Mouse (Mus musculus) MEL (cell line): ENCODE data around the gene Nap1l1. TPM values are rescaled to one million over a fixed set of nuclear protein-coding genes. Genes with fewer than 3 reads are reported as not detected.
A peak's percentile ranks its signal among the peaks of the same experiment; 100 is the strongest.

ENCODE experiments used
- DNase-seq: peaks from one replicate; pipeline ENCODE4 v3.0.0; 2011; ENCODE audit warnings: low read depth, low spot score
- H3K27ac ChIP-seq: 2 replicates; pipeline ENCODE4 v1.5.1; 2012; ENCODE audit warnings: low read depth, mild to moderate bottlenecking, control low read depth, low read length, moderate library complexity; ENCODE audit not compliant: control insufficient read depth
- H3K27me3 ChIP-seq, 2 experiments: fragments of 150-350 bp in 1 of 2; sonication (generic) in 1 of 2; 2 replicates each; pipeline ENCODE4 v1.6.1; 2012; ENCODE audit warnings: low read length in 2 of 2, mild to moderate bottlenecking in 2 of 2, improper control_type of control experiment in 1 of 2, moderate library complexity in 1 of 2; ENCODE audit not compliant: insufficient read depth in 2 of 2, control insufficient read depth in 1 of 2
- H3K36me3 ChIP-seq, 2 experiments: 2 replicates each; pipeline ENCODE4 v1.6.1; 2012 to 2014; ENCODE audit warnings: low read length in 2 of 2, improper control_type of control experiment in 1 of 2, inconsistent platforms in 1 of 2, mild to moderate bottlenecking in 1 of 2; ENCODE audit not compliant: insufficient read depth in 2 of 2, control insufficient read depth in 1 of 2
- H3K4me1 ChIP-seq, 2 experiments: fragments of 150-350 bp in 1 of 2; sonication (generic) in 1 of 2; 2 replicates each; pipeline ENCODE4 v1.6.1; 2012; ENCODE audit warnings: low read length in 2 of 2, improper control_type of control experiment in 1 of 2, mild to moderate bottlenecking in 1 of 2; ENCODE audit not compliant: insufficient read depth in 2 of 2, control insufficient read depth in 1 of 2
- H3K4me3 ChIP-seq, 2 experiments: fragments of 150-350 bp in 1 of 2; sonication (generic) in 1 of 2; 2 replicates each; pipeline ENCODE4 v1.5.1; 2012; ENCODE audit warnings: low read depth in 2 of 2, low read length in 2 of 2, mild to moderate bottlenecking in 2 of 2, moderate library complexity in 2 of 2, control low read depth in 1 of 2, improper control_type of control experiment in 1 of 2; ENCODE audit not compliant: control insufficient read depth in 1 of 2, insufficient read depth in 1 of 2
- H3K79me2 ChIP-seq: 2 replicates; pipeline ENCODE4 v1.6.1; 2012; ENCODE audit warnings: mild to moderate bottlenecking, low read length, moderate library complexity; ENCODE audit not compliant: control insufficient read depth, poor library complexity, insufficient read depth
- H3K9ac ChIP-seq: 2 replicates; pipeline ENCODE4 v1.6.1; 2012; ENCODE audit warnings: low read depth, mild to moderate bottlenecking, control low read depth, low read length, moderate library complexity; ENCODE audit not compliant: control insufficient read depth, poor library complexity, severe bottlenecking
- H3K9me3 ChIP-seq: fragments of 150-350 bp; sonication (generic); replicated peaks from 2 replicates; pipeline ENCODE4 v1.6.1; 2012; ENCODE audit warnings: mild to moderate bottlenecking, low read length, improper control_type of control experiment, moderate library complexity; ENCODE audit not compliant: insufficient read depth
- CHD1 ChIP-seq: IDR thresholded peaks from 2 replicates; pipeline ENCODE4 v1.6.1; 2012; ENCODE audit warnings: low read depth, mild to moderate bottlenecking, inconsistent platforms, low read length, improper control_type of control experiment
- CTCF ChIP-seq, 3 experiments: IDR thresholded peaks in 2 of 3; conservative IDR thresholded peaks in 1 of 3; 2 replicates each; pipeline ENCODE4 v1.5.1; 2011 to 2012; ENCODE audit warnings: low read length in 3 of 3, low read depth in 2 of 3, mild to moderate bottlenecking in 2 of 3, improper control_type of control experiment in 1 of 3, inconsistent platforms in 1 of 3, mixed read lengths in 1 of 3, moderate library complexity in 1 of 3; ENCODE audit not compliant: control insufficient read depth in 1 of 3, insufficient read depth in 1 of 3, poor library complexity in 1 of 3, severe bottlenecking in 1 of 3
- EP300 ChIP-seq, 2 experiments: IDR thresholded peaks; 2 replicates each; pipeline ENCODE4 v1.6.1; 2011; ENCODE audit warnings: improper control_type of control experiment in 2 of 2, low read length in 2 of 2, low read depth in 1 of 2, mild to moderate bottlenecking in 1 of 2
- ETS1 ChIP-seq: IDR thresholded peaks from 2 replicates; pipeline ENCODE4 v1.6.1; 2012; ENCODE audit warnings: low read depth, mild to moderate bottlenecking, inconsistent platforms, low read length, improper control_type of control experiment, moderate library complexity
- GATA1 ChIP-seq: IDR thresholded peaks from 2 replicates; pipeline ENCODE4 v1.6.1; 2011; ENCODE audit warnings: low read depth, low read length, improper control_type of control experiment
- HCFC1 ChIP-seq: IDR thresholded peaks from 2 replicates; pipeline ENCODE4 v1.6.1; 2012; ENCODE audit warnings: low read depth, mild to moderate bottlenecking, inconsistent platforms, low read length, improper control_type of control experiment, moderate library complexity
- JUND ChIP-seq: IDR thresholded peaks from 2 replicates; pipeline ENCODE4 v1.6.1; 2011; ENCODE audit warnings: low read depth, mild to moderate bottlenecking, improper control_type of control experiment, low read length
- MAZ ChIP-seq: IDR thresholded peaks from 2 replicates; pipeline ENCODE4 v1.6.1; 2012; ENCODE audit warnings: low read depth, mild to moderate bottlenecking, inconsistent platforms, low read length, improper control_type of control experiment
- MXI1 ChIP-seq: IDR thresholded peaks from 2 replicates; pipeline ENCODE4 v1.6.1; 2011; ENCODE audit warnings: mild to moderate bottlenecking, low read depth, low read length, improper control_type of control experiment
- MYC ChIP-seq: IDR thresholded peaks from 2 replicates; pipeline ENCODE4 v1.6.1; 2011; ENCODE audit warnings: low read depth, mild to moderate bottlenecking, low read length, improper control_type of control experiment, moderate library complexity
- NRF1 ChIP-seq: IDR thresholded peaks from 2 replicates; pipeline ENCODE4 v1.6.1; 2014; ENCODE audit warnings: low read depth, mild to moderate bottlenecking, inconsistent platforms, low read length, improper control_type of control experiment, moderate library complexity; ENCODE audit not compliant: poor library complexity, insufficient read depth, severe bottlenecking
- POLR2A ChIP-seq, 2 experiments: IDR thresholded peaks; 2 replicates each; pipeline ENCODE4 v1.6.1; 2011 to 2012; ENCODE audit warnings: low read length in 2 of 2, mild to moderate bottlenecking in 2 of 2, control low read depth in 1 of 2, improper control_type of control experiment in 1 of 2, low read depth in 1 of 2, moderate library complexity in 1 of 2; ENCODE audit not compliant: control insufficient read depth in 1 of 2, insufficient read depth in 1 of 2, poor library complexity in 1 of 2
- POLR2AphosphoS5 ChIP-seq: IDR thresholded peaks from 2 replicates; pipeline ENCODE4 v1.6.1; 2012; ENCODE audit warnings: low read depth, borderline replicate concordance, mild to moderate bottlenecking, inconsistent platforms, low read length, moderate library complexity, mixed read lengths
- RCOR1 ChIP-seq: IDR thresholded peaks from 2 replicates; pipeline ENCODE4 v1.6.1; 2012; ENCODE audit warnings: low read depth, mild to moderate bottlenecking, inconsistent platforms, low read length, improper control_type of control experiment
- SMC3 ChIP-seq: IDR thresholded peaks from 2 replicates; pipeline ENCODE4 v1.6.1; 2011; ENCODE audit warnings: low read depth, low read length, improper control_type of control experiment
- TAL1 ChIP-seq: IDR thresholded peaks from 2 replicates; pipeline ENCODE4 v1.6.1; 2012; ENCODE audit warnings: mild to moderate bottlenecking, inconsistent platforms, low read length, moderate library complexity, mixed read lengths
- TBP ChIP-seq: IDR thresholded peaks from 2 replicates; pipeline ENCODE4 v1.8.0; 2011; ENCODE audit warnings: low read depth, low read length, improper control_type of control experiment
- TCF12 ChIP-seq: IDR thresholded peaks from 2 replicates; pipeline ENCODE4 v1.6.1; 2014; ENCODE audit warnings: low read depth, mild to moderate bottlenecking, inconsistent platforms, low read length, improper control_type of control experiment, moderate library complexity
- UBTF ChIP-seq: IDR thresholded peaks from 2 replicates; pipeline ENCODE4 v1.6.1; 2012; ENCODE audit warnings: low read depth, mild to moderate bottlenecking, inconsistent platforms, low read length, improper control_type of control experiment, moderate library complexity, borderline replicate concordance; ENCODE audit not compliant: insufficient read depth
- USF1 ChIP-seq: IDR thresholded peaks from 2 replicates; pipeline ENCODE4 v1.6.1; 2014; ENCODE audit warnings: low read depth, mild to moderate bottlenecking, inconsistent platforms, low read length, improper control_type of control experiment, moderate library complexity
- ZC3H11A ChIP-seq: IDR thresholded peaks from 2 replicates; pipeline ENCODE4 v1.6.1; 2012; ENCODE audit warnings: low read depth, mild to moderate bottlenecking, inconsistent platforms, low read length, improper control_type of control experiment
- ZMIZ1 ChIP-seq: IDR thresholded peaks from 2 replicates; pipeline ENCODE4 v1.6.1; 2012; ENCODE audit warnings: low read depth, mild to moderate bottlenecking, inconsistent platforms, low read length, improper control_type of control experiment, moderate library complexity
- ZNF384 ChIP-seq: IDR thresholded peaks from 2 replicates; pipeline ENCODE4 v1.6.1; 2012; ENCODE audit warnings: low read depth, mild to moderate bottlenecking, inconsistent platforms, low read length, improper control_type of control experiment
- polyA plus RNA-seq, 2 experiments: library from polyadenylated mRNA; stranded (reverse) in 1 of 2; unstranded in 1 of 2; fragments of >175 nt in 1 of 2; fragments of >200 nt in 1 of 2; gene quantifications; 2 replicates each; pipeline versions ENCODE4 v1.2.1 to v1.2.4; 2012; ENCODE audit warnings: low replicate concordance in 2 of 2, low read depth in 1 of 2; ENCODE audit not compliant: insufficient read length in 2 of 2, insufficient read depth in 1 of 2, missing spikeins in 1 of 2
- total RNA-seq: library from RNA; depleted of rRNA; stranded (reverse); fragments of 300-350 nt; gene quantifications from 2 replicates; pipeline ENCODE4 v1.2.3, GENCODE M21; 2012

The Nap1l1 gene
- total and polyA plus RNA-seq, 3 experiments: 183 to 591 (median 296) TPM

DNA sequence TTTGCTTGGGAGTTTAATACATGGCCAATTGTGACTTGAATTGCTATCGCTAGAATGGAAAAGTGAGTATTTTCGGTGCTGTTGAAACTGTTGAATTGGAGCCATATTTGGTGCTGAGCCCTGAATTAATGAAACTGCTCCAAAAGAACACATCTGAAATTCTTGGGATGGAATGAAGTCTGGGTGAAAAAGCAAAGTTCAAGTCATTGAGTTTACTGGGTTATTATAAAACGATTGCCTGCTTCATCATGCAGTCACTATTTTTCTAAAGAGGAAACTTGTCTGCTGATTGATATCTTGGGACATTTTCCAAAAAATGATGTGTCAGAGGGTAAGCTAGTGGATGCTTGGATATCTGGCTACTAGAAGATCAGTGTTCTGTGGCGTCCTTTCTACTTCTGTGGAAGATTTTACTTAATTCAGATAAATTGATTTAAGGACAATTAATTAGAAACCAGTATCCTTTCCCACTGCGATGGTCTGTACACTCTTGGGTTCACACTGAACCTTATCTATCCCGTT, 4.0 kb downstream of the Nap1l1 start:
- H3K27ac ChIP-seq: peak overlapping the region; percentile 21; the same call in 1 of the 2 replicates
- H3K79me2 ChIP-seq: peaks cover 81% of the 10 kb centered on the region
- TF ChIP-seq ZMIZ1 (no peak), MXI1 (0 out of 2 replicates have a peak, but pooled peaks have one; percentile 27), SMC3 (0 out of 2 replicates have a peak, but pooled peaks have one; percentile 11), TCF12 (0 out of 2 replicates have a peak, but pooled peaks have one; percentile 12), ETS1 (peak; percentile 42; the same call in 1 of the 2 replicates), GATA1 (peak; percentile 49; the same call in 1 of the 2 replicates), EP300 (IDR thresholded peaks at IDR 0.05; ENCODE audit: low read depth in 1 of 2, low read length in 2 of 2) (peak; percentile 10 to 40; a peak in 1 of 4 replicates), JUND (no peak), RCOR1 (peak; percentile 42; the same call in 1 of the 2 replicates), POLR2A (IDR thresholded peaks at IDR 0.05; ENCODE audit: control insufficient read depth in 1 of 2, insufficient read depth in 1 of 2, low read depth in 1 of 2, low read length in 2 of 2, poor library complexity in 1 of 2) (peak in 1 of 2 experiments; percentile 19; a peak in 1 of 4 replicates)
- TF ChIP-seq, all 39 proteins: peak for 8
- Histone ChIP-seq H3K9me3 (no peaks in the 10 kb centered on the region), H3K4me1 (peaks cover 27 to 43% of the 10 kb centered on the region in 2 experiments), H3K9ac (peak overlapping the region; percentile 12), H3K36me3 (peaks cover 15 to 74% of the 10 kb centered on the region in 2 experiments), H3K4me3 (no peak overlapping the region; a peak in 1 of 4 replicates), H3K27me3 (no peaks in the 10 kb centered on the region)
- DNase-seq: peak; percentile 63

DNA sequence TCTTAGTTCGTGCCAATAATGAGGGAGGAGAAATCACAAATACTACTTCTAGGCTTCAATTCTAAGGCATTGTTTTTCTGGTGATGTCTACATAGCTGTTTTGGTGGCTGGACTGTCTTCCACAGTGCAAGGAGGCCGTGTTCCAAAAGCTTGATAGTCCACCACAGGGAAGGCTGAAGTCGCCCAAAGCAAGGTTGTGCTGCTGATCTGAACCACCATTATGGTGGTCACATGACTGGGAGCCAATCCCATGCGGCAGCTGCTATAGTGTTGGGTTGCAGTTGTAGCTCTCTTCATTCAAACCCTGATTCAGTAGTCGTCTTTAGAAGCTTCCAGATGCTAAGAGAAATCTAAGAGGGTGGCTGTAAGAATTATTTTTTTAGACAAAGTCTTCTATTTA, 6.6 kb downstream of the Nap1l1 start:
- H3K27ac ChIP-seq: no peak overlapping the region
- no peak for DNase-seq
- no peak overlapping the region for H3K4me3 ChIP-seq
- peaks cover 80% of the 10 kb centered on the region for H3K79me2 ChIP-seq
- peaks cover 23 to 42% of the 10 kb centered on the region in 2 experiments for H3K4me1 ChIP-seq
- no peak overlapping the region for H3K9ac ChIP-seq
- peaks cover 23 to 84% of the 10 kb centered on the region in 2 experiments for H3K36me3 ChIP-seq
- no peaks in the 10 kb centered on the region for H3K27me3 ChIP-seq
- H3K9me3 ChIP-seq: no peaks in the 10 kb centered on the region
- TF ChIP-seq MAZ (no peak), USF1 (peak; percentile 64)

DNA sequence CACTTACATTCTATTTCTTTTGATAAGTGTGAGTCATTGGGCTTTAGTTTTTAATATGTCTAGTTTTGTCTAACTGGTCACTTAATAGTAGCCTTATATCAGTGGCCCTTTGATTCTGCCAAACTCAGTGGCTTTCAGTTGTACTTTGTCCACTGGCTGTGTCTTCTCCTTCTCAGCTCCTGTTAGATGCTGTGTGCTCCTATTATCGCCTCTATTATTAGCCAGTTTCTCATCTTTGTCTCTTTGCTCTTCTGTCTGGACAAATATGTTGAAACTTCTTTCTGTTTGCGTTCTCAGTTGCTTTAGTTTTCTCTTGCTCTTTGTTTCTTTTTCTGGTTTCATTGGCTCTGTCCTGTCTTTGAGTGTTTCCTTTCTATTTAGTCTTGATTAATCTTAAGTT, 9.6 kb downstream of the Nap1l1 start:
- Histone ChIP-seq H3K9ac (no peak overlapping the region), H3K4me1 (peaks cover 8 to 26% of the 10 kb centered on the region in 2 experiments), H3K27me3 (no peaks in the 10 kb centered on the region), H3K27ac (no peak overlapping the region), H3K36me3 (peaks cover 46 to 79% of the 10 kb centered on the region in 2 experiments), H3K9me3 (no peaks in the 10 kb centered on the region), H3K79me2 (peaks cover 60% of the 10 kb centered on the region), H3K4me3 (no peak overlapping the region)
- TF ChIP-seq HCFC1 (no peak), MYC (no peak), TAL1 (no peak), TCF12 (no peak), NRF1 (no peak), JUND (no peak), ZNF384 (no peak), CTCF (IDR thresholded peaks at IDR 0.05 in 2 of 3, conservative IDR thresholded peaks at IDR 0.05 in 1 of 3; ENCODE audit: control insufficient read depth in 1 of 3, insufficient read depth in 1 of 3, low read depth in 2 of 3, low read length in 3 of 3, poor library complexity in 1 of 3, severe bottlenecking in 1 of 3) (no peak), CHD1 (no peak), UBTF (no peak), ZC3H11A (no peak), POLR2AphosphoS5 (no peak), TBP (no peak)
- no peak for DNase-seq
